Mouse (Mus musculus) adrenal gland, postnatal 36 days (tissue): ENCODE results near the gene Armc8. TPM values are rescaled to one million over a fixed set of nuclear protein-coding genes. Genes with fewer than 3 reads are reported as not detected.

ENCODE experiments used
- DNase-seq, 2 experiments: peaks; one replicate each; pipeline ENCODE4 v3.0.0; 2021; ENCODE audit warnings: mixed read lengths in 1 of 2
- total RNA-seq, 2 experiments: library from RNA; stranded (reverse); gene quantifications; 2 replicates each; pipeline ENCODE4 v1.2.3; 2021

Gene Armc8
- total RNA-seq, 2 experiments from 2014 or later, result 24.1 to 43.3 TPM

DNA sequence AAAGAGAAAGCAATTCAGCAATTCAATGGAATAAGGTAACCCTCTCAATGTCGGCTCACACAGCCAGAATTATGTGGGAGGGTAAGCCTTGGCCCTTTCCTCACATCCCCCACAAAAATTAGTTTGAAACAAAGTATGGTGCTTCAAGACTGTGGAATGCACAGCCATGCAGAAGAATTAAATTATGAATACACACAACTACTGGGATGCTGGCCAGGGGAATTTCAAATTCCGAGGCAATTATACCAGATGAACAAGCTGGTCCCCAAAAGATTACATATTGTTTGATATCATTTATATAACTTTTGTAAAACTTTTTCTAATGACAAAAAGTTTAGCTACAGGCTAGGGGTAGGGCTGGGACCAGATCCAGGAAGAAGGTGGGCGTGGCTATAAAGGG is 121.4 kb downstream of the Armc8 start:
- DNase-seq, result no peak

DNA sequence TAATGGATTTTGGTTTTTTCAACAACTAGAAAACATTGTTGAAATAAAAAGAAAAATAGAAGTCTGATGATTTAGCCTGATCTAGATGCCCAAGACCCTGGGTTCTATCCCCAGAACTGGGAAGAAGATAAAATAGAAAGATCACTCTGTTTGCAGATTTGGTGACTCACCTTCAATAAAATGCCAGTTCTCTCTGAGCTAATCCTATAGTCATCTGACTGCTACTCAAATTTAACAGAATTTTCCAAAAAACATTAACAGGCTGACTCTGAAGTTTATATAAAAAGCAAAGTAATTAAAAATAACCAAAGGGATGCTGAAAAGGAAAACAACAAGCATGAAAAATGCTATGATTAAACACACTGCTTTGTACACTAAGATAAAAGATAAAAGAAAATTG is 122.4 kb downstream of the Armc8 start:
- no peak for DNase-seq

DNA sequence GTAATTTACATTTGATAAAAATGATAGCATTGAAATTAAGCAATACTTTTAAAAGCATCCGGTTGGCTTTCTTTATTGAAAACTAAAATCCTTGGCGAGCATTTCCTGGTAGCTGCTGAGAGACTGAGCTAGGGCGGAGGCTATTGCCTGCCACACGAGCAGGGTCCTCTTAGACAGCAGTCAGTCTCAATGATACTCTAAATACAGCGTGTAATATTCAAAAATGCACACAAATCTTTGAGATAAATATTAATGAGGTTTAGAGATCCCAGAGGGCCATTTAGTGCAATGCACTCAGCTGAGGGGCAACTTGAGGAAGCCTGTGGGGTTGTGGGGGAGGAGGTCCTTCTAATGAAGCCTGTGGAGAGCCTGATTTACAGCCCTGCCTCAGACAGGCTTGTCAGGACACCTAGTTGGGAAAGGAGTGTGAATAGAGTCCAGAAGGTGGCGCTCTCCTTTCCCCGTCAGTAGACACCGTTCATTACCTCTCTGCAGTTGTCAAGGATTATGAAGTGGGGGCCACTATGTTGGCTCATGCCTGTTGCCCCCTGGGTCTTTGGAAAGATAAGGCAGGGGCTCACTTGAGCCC is 124.0 kb downstream of the Armc8 start:
- peak in 1 of 2 experiments; percentile 51 for DNase-seq

DNA sequence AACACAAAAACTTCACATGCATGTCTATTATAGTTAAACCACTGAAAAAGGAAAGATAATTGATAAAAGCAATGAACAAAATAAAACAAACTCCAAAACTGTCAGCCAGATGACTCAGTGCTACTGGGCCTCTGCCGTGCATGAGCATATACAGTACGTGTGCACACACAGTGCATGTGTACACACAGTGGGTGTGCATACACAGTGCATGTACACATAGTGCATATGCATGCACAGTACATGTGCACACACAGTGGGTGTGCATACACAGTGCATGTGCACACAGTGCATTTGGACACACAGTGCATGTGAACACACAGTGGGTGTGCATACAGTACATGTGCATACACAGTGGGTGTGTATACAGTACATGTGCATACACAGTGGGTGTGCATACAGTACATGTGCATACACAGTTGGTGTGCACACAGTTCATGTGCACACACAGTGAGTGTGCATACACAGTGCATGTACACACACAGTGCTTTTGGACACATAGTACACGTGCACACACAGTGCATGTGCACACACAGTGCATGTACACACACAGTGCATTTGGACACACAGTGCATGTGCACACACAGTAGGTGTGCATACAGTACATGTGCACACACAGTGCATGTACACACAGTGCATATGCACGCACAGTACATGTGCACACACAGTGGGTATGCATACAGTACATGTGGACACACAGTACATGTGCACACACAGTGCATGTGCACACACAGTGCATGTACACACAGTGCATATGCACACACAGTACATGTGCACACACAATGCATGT is 126.9 kb downstream of the Armc8 start:
- no peak for DNase-seq

DNA sequence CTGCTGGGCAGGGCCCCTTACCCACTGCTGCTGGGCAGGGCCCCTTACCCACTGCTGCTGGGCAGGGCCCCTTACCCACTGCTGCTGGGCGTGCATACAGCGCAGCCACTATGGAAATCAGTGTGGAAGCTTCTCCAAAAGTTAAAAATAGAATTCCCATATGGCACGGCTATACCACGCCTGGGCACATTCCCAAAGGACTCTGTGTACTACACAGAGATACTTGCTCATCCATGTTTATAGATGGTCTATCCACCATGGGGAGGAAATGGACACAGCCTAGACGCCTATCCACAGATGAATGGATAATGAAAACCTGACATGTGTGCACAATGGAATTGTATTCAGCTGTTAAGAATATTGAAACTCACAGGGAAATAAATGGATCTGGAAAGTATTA is 127.8 kb downstream of the Armc8 start:
- DNase-seq, result no peak

DNA sequence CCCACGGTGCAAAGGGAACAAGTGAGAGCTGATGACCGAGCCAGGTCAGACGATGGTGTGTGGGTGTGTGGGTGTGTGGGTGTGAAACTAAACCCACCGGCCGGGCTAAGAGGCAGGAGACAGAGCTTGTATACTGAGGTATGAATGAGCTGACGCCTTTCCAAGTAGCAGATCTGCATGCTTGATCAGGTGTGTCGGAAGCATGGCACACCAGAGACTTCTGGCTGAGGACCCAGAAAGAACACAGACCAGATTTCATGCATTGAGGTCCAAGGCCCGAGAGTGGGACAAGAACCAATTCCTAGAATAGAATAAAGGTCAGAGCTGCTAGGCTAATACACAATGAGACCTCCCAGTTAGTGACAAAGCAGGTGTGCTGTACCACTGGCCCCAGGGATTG is 129.6 kb downstream of the Armc8 start:
- DNase-seq, result no peak

DNA sequence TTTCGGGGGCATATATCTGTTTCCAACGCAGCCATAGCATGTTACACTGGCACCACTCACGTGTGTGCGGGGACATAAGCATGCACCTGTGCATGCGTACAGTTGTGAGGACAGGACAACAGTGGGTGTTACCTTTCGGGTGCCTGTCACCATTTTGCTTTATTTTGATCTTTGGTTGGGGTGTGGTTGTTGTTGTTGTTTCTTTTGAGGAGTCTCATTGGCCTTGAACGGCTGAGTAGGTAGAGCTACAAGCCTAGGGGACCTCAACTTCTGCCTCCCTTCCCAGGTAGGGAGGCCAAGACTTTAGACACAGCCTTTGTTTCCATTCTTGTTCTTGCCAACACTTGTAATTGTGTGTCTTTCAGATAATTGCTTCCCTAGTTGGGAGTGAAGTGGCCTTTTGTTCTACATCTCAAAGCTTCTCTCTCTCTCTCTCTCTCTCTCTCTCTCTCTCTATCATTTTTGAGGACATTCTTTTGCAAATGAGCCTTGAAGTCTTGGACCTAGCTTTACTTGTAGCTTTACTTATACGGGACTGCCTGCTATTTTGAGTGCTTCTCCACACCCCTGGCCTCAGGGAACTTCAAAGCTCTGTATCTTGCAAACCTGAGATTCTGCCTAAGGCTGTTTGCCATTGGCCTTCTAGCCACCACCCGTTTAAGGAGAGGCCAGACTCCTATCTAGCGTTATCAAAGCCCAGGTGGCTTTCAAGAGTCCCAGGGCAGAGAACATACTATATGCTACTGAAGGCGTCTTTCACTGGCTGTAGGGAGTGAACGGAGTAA is 130.7 kb downstream of the Armc8 start:
- DNase-seq, result no peak

DNA sequence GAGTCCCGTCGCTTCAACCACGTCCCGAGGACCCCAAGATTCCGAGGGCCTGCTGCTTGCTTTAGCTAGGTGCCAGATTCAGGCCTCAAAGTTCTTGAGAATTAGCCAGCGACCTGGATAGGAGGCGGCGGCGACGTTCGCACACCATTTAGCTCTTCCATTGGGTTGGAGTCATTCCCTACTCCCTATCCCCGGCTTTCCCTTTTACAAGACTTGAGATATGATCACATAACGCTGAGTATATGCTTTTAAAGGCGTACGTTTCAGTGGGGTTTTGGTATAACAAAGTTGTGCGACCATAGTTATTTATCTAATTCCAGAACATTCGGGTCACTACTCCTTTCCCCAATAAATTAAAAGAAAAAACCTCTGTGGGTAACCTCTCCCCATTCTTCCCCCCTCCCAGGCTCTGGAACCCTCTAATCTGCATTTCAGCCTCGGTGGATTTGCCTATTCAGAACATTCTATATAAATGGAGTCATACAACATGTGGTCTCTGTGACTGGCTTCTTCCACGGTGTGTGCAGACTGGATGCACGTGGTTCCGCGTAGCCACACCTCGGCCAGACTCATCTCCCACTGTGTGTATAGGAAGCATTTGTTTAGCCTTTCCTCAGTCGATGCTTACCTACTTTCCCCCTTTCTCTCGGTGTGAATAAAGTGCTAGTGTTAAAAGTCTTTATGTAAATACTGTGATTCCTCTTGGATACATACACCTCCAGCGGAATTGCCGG is 131.5 kb downstream of the Armc8 start, which contains the start of gene Mras:
Gene Mras, minus strand, starts transcription at position 351 of the 734 bp plus-strand sequence.
- DNase-seq, result no peak

DNA sequence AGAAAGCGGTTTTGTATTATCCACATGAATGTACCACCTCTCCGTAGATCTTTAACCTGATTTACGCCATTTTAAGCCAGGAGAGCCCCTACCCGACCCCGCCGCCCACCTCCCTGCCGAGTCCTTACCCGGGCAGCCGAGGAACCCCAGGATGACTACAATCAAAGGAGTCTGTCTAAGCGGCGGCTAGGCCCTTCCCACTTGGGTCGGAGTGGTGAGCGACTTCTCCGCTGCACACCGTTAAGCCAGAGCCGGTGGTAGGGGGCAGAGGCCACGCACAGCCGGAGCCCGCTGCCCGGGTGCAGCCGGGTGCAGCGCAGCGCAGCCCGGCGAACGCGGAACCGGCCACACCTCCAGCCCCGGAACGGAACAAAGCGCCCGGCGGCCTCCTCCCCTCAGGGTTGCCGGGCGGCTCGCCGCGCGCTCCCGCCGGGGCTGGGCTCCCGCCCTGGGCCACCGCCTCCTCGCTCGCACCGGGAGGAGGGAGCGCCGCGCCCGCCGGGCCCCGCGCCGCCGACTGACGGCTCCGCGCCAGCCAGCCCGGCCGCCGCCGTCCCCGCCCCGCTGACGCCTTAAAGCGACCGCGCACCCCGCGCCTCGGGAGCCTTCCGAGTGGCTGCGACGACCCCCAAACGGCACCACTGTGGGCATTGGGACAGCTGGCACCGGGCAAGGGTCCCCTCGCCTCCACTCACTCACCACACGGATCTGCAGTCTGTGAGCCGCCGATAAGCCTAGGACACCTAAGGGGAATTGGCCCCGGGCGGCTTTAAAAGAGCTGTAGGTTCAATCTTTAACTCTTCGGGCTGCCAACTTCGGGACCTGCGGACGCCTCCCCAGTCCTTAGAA is 132.3 kb downstream of the Armc8 start:
- DNase-seq, result peak; percentile 91 to 92

DNA sequence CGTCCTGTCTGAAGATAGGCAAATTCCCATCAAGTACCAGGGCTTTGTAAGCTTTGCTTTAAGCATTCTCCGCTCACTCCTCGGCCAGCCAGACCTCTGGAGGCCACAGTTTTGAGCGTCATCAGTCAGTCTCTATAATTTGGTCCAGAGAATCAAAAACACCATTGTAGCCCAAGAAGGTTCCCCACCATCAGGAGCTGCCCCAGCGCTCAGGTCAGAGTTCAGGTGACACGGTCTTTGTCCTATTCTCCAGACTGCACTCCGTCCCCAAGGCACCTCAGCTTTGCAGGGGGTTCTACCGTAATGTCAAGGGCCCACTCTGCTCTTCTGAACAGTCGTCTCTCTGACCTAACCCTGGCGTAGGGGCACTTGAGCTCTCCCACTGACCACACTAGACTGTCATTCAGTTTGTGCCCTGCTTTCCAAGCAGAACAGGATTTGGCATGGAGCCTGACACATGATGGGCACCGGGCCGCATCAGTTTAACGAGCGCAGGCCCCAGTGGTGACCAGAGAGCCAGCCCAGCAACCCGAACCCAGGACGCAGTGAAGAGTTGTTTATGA is 133.0 kb downstream of the Armc8 start:
- peak; percentile 72 to 73 for DNase-seq

DNA sequence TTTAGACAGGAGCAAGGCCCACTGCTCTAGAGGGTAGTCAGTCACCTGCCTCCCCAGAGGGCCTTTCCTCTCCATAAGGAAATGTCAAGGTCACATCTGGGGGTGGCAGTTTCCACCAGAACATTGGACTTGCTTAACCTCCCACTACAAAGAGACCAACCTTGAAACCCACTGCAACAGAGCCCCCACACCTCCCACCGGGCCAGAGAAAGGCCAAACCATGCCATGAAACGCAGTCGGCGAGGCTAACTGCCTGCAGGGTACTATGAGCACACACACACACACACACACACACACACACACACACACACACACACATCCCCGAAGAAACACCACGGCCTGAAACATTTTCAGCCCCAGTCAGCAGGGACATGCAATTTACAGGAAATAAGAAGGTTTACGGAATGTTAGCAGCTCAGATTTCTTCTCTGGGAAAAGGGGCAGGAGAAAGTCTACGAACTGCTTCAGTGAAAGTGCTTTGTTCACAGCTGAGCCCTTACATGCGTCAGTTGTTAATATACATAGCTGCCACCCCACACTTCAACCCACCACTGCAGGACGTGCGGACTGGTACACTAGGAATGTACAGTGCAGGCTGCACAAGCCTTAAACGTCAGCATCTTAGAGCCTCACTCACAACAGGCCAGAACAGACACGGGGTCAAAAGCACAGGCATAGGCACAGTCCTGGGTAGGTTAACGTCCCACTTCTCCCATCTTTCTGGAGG is 133.6 kb downstream of the Armc8 start:
- DNase-seq, result peak; percentile 65 to 76

DNA sequence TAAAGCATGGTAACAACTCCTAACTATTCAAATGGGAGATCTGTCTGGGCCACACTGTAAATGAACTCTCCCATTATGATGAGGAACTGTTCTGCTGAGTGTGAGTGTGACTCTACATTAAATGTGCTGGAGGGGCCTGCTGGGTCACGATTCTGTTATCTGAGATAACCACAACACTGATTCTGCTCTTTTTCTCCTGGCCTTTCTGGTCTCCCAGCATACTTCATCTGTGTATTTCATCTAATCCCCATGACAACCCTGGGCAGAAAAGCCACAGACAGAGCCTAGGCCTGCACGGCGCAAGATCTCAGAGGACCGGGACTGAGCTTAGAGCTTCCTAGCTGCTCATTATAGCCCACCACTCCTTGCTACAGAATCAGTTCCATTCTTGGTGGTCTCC is 136.2 kb downstream of the Armc8 start:
- DNase-seq, result no peak

DNA sequence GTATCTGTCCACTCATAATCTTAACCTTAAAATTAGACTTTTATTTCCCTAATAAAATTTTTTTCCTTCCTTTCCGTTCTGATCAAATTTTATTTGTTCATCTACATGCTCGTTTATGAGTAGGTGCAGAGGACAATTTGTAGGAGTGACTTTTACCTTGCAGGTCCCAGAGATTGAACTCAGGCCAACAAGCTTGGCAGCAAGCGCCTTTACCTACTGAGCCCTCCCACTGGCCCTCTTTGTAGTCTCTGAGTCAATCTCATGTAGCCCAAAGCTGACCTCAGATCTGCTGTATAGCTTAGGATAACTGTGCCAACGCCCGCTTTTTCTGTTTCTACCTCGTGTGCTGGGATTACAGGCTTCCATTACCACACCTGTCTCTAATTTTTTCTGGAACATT is 136.7 kb downstream of the Armc8 start:
- no peak for DNase-seq

DNA sequence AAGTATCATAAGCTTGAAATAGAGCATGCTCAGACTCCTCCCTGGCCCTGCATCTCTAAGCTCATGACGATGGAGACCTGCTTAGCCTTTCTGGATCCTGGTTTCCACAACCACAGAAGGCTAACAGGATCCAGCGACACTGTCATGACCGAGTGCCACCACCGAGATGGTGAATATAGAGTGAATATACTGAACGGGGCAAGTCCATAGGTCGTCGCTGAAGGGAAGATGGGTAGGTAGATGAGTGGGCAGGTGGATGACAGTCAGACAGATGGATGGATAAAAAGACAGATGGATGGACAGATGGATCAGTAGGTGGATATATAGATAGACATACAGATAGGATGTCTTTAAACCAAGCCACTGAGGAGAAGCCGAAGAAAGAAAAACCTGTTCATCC is 137.4 kb downstream of the Armc8 start:
- DNase-seq, result no peak

DNA sequence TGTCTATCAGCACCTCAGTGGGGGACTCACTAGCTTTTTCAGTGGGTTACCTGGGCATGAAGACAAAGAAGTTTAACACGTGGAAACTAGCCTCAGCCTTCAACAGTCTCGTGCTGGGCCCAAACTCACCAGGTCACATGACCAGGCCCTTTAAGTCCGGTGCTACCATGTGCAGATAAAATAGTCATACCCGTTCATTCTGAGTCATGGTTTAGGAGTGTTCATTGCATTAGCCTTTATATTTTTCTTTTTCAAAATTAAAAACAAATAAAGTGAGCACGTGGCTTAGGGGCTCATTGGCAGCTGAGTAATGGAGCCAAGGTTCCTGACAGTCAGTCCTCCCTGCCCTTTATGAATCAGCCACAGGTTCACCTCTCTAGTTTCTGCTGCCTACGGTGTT is 137.9 kb downstream of the Armc8 start:
- DNase-seq, result no peak

DNA sequence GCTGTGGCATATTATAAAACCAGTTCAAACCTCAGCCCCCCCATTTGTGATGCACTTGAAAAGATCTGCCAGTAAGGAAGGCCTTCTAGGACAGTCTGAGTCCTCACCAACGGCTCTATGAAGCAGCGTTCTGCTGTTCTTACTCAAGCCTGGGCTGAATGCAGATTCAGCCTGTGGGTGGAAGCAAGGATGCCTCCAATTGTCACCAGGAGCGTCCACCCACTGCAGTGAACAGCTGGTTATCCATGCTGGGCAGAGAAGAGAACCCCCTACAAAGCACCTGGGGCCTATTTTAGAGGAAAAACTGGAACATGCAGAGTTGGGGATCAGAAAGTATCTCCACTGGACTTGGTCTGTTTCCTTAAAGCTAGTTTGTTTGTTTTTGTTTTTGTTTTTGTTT is 138.9 kb downstream of the Armc8 start:
- DNase-seq, result no peak

DNA sequence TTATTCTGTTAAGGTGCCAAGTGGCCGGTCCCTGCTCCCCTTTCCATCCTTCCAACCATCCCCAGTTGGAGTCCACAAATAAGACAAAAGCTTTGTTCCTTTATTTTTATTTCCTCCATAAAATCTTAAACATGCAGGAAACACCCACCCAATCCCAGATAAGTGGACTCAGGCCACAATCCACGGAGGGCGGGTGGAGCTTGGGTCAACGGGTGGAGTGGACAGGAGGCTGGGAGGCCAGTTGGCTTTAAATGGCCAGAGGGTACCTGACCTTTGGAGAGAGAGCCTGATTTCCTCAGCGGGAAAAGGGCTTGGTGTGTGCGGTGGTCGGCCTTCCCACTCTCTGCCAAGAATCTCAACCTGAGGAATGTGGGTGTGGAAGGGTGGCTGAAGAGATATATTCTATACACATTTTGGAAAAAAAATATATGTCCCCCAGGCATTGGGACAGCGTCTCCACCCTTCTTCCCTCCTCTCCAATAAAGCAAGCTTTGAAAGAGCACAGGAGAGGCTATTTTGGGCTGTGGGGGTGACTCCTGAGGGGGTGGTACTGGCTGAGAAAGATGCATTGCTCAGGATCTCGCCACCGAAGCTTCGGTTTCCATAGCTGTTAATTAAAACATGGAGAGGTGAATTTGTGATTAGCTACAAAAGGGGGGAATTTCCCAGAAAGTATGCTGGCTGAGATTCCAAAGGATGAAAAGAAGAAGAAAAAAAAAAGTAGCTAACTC is 139.9 kb downstream of the Armc8 start:
- DNase-seq, result no peak
